Mouse (Mus musculus) forebrain, embryonic 12.5 days (tissue): Measurements from ENCODE around the gene Dip2c. TPM values are rescaled to one million over a fixed set of nuclear protein-coding genes. Genes with fewer than 3 reads are reported as not detected.

ENCODE experiments used
- ATAC-seq: fragments of 200-750 bp; cut with Nextera tagmentation; 2 replicates; pipeline ENCODE4 v1.8.0; 2017; ENCODE audit warnings: moderate TSS enrichment; ENCODE audit not compliant: low FRiP score
- H3K27ac ChIP-seq: fragments of 300-500 bp; sonication (generic); 2 replicates; pipeline ENCODE4 v1.5.1; 2016; ENCODE audit warnings: mild to moderate bottlenecking
- H3K27me3 ChIP-seq: fragments of 300-500 bp; sonication (generic); 2 replicates; pipeline ENCODE4 v1.6.1; 2016; ENCODE audit warnings: mild to moderate bottlenecking
- H3K36me3 ChIP-seq: fragments of 300-500 bp; sonication (generic); replicated peaks from 2 replicates; pipeline ENCODE4 v1.6.1; 2016; ENCODE audit warnings: mild to moderate bottlenecking
- H3K4me1 ChIP-seq: fragments of 300-500 bp; sonication (generic); 2 replicates; pipeline ENCODE4 v1.6.1; 2016
- H3K4me2 ChIP-seq: fragments of 300-500 bp; sonication (generic); 2 replicates; pipeline ENCODE4 v1.6.1; 2016; ENCODE audit warnings: mild to moderate bottlenecking, moderate library complexity
- H3K4me3 ChIP-seq: fragments of 300-500 bp; sonication (generic); replicated peaks from 2 replicates; pipeline ENCODE4 v1.5.1; 2016; ENCODE audit warnings: mild to moderate bottlenecking
- H3K9ac ChIP-seq: fragments of 300-500 bp; sonication (generic); 2 replicates; pipeline ENCODE4 v1.6.1; 2016; ENCODE audit warnings: mild to moderate bottlenecking
- H3K9me3 ChIP-seq: fragments of 300-500 bp; sonication (generic); 2 replicates; pipeline ENCODE4 v1.6.1; 2016
- WGBS: fragments of 180-500 bp; shearing (Covaris S2); methylation state at CpG from one replicate; pipeline ENCODE4 v1.1.7; 2016; 5-methylcytosine and 5-hydroxymethylcytosine counted together
- polyA plus RNA-seq: library from polyadenylated mRNA; unstranded; fragments of >200 nt; fragmentation: Nextera tagmentation; extraction: Ambion mirVana; gene quantifications from 2 replicates; pipeline ENCODE4 v1.2.1, GENCODE M21; 2016

Dip2c gene
- polyA plus RNA-seq, 1 experiment from 2014 or later, result 10.5 TPM

DNA sequence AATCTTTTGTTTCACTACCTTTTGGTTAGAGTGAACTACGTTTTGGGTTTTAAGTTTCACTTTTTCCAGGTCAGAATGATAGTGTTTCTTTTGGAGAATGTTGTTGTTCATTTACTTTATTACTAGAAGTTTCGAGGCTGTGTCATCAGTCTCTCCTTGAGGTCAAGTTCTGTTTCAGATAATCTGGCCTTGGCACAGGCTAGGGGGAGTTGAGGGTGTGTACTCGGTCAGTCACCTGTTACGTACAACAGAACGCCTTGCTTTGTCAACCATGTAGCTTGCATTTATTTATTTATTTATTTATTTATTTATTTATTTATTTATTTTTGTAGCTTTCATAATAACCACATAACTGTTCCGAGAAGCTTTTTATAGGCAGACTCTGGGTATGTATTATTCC, 20.0 kb downstream of the Dip2c start:
- Histone ChIP-seq H3K27ac (no peak overlapping the region), H3K4me1 (no peaks in the 10 kb centered on the region; the same call in 1 of the 2 replicates), H3K9ac (no peak overlapping the region), H3K27me3 (no peaks in the 10 kb centered on the region), H3K36me3 (no peaks in the 10 kb centered on the region), H3K4me3 (no peak overlapping the region), H3K4me2 (no peak overlapping the region), H3K9me3 (no peaks in the 10 kb centered on the region)
- no peak for ATAC-seq
- 91% methylated on average over 6 of the region's 6 CpGs for whole genome bisulfite sequencing

DNA sequence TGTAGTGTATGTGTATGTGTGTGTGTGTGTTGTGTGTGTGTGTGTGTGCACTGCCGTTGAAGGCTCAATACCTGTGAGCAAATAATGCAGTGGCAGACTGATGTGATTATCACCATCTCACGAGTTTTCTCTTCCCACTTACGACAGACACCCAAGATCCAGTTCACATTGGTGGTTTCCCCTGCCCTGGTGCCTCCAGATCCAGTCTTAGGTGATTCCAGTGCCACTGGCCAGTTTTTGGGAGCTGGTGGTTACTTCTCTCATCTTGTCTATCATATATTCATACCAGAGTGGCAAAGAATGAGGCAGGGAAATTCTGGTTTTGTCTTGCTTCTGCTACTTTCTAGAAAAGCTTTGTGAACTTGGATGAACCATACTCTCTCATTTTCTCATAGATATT, 20.9 kb downstream of the Dip2c start:
- H3K27me3 ChIP-seq, result no peaks in the 10 kb centered on the region
- no peaks in the 10 kb centered on the region for H3K9me3 ChIP-seq
- no peaks in the 10 kb centered on the region for H3K36me3 ChIP-seq
- no peaks in the 10 kb centered on the region; the same call in 1 of the 2 replicates for H3K4me1 ChIP-seq
- H3K9ac ChIP-seq, result no peak overlapping the region
- no peak overlapping the region for H3K4me3 ChIP-seq
- ATAC-seq, result no peak
- WGBS, result 92% methylated on average over 3 of the region's 3 CpGs
- no peak overlapping the region for H3K4me2 ChIP-seq
- no peak overlapping the region for H3K27ac ChIP-seq

DNA sequence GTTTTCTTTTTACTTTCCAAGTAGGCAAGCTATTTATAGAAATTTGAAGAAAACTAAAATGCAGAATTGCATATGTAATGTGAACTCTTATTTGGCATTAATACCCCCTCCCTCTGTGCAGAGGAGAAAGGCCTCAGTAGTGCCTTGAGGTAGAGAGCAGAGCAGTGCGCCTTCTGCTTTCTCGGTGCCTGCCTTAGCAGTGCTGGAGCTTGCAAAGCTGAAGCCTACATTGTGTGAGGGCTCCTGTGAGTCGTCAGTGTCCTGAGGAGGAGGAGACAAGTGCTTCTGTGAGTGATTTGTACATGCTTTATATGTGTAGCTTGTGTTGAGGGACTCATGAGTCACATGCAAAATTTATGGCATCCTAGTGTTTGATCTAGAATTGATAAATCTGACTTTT, 21.4 kb downstream of the Dip2c start:
- Histone ChIP-seq H3K4me3 (no peak overlapping the region), H3K36me3 (no peaks in the 10 kb centered on the region), H3K27ac (no peak overlapping the region), H3K9ac (no peak overlapping the region), H3K4me1 (no peaks in the 10 kb centered on the region; the same call in 1 of the 2 replicates), H3K27me3 (no peaks in the 10 kb centered on the region), H3K4me2 (no peak overlapping the region), H3K9me3 (no peaks in the 10 kb centered on the region)
- 60% methylated on average over 3 of the region's 3 CpGs for WGBS
- no peak for ATAC-seq

- WGBS, result 57% methylated on average over 2 of the region's 2 CpGs
- ATAC-seq, result no peak
These were observed 23.3 kb downstream of the Dip2c start for GRCm38 (mm10) chr13:9299657-9300056.

GRCm38 (mm10) chr13:9308863-9309262, 32.5 kb downstream of the Dip2c start:
- Histone ChIP-seq H3K27ac (0 out of 2 replicates have a peak overlapping the region, but pooled peaks have one; percentile 8), H3K36me3 (no peaks in the 10 kb centered on the region), H3K27me3 (no peaks in the 10 kb centered on the region), H3K4me3 (no peak overlapping the region), H3K9ac (no peak overlapping the region), H3K9me3 (no peaks in the 10 kb centered on the region), H3K4me1 (peaks cover 6% of the 10 kb centered on the region), H3K4me2 (no peak overlapping the region)
- WGBS, result 43% methylated on average over 6 of the region's 6 CpGs
- no peak for ATAC-seq

More at GRCm38 (mm10) chr13:9299657-9300056, 23.3 kb downstream of the Dip2c start:
- H3K9me3 ChIP-seq, result no peaks in the 10 kb centered on the region
- H3K4me1 ChIP-seq, result no peaks in the 10 kb centered on the region; the same call in 1 of the 2 replicates
- no peaks in the 10 kb centered on the region for H3K27me3 ChIP-seq
- no peak overlapping the region for H3K9ac ChIP-seq
- no peak overlapping the region for H3K4me2 ChIP-seq
- no peak overlapping the region for H3K27ac ChIP-seq
- no peak overlapping the region for H3K4me3 ChIP-seq
- H3K36me3 ChIP-seq, result no peaks in the 10 kb centered on the region

GRCm38 (mm10) chr13:9310806-9311205, 34.5 kb downstream of the Dip2c start:
- Histone ChIP-seq H3K27ac (no peak overlapping the region), H3K9me3 (no peaks in the 10 kb centered on the region), H3K27me3 (no peaks in the 10 kb centered on the region), H3K4me1 (peaks cover 18% of the 10 kb centered on the region), H3K4me2 (no peak overlapping the region), H3K4me3 (no peak overlapping the region), H3K36me3 (no peaks in the 10 kb centered on the region), H3K9ac (no peak overlapping the region)
- ATAC-seq, result no peak
- 79% methylated on average over 1 of the region's 1 CpGs for WGBS

DNA sequence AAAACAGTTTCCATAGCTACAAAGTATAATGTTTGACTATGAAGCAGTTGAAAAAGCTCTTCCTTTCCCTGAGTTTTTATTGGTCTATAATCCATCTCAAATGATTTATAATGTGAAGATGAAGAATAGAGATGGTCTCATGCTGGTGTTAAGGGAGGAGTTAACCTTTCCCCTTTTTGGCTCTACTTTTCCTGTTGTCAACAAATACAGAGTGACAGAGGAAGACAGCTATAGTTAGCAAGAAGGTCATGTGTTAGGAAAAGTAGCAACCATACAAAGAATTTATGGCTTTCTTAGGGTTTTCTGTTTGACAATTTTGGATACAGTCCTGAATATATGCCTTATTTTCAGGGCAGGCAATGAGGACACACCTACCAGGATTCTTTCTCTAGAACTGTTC, 36.6 kb downstream of the Dip2c start:
- no peak overlapping the region for H3K9ac ChIP-seq
- H3K4me1 ChIP-seq, result peaks cover 21% of the 10 kb centered on the region
- no peaks in the 10 kb centered on the region for H3K36me3 ChIP-seq
- no peak overlapping the region for H3K4me2 ChIP-seq
- no peak overlapping the region for H3K4me3 ChIP-seq
- no peak for ATAC-seq
- H3K27ac ChIP-seq, result no peak overlapping the region
- H3K27me3 ChIP-seq, result no peaks in the 10 kb centered on the region
- no peaks in the 10 kb centered on the region for H3K9me3 ChIP-seq

- no peak overlapping the region for H3K9ac ChIP-seq
- H3K4me1 ChIP-seq, result peaks cover 15% of the 10 kb centered on the region
- no peak overlapping the region for H3K4me3 ChIP-seq
- H3K27ac ChIP-seq, result no peak overlapping the region
- no peak for ATAC-seq
- H3K27me3 ChIP-seq, result no peaks in the 10 kb centered on the region
- 63% methylated on average over 2 of the region's 2 CpGs for WGBS
- H3K9me3 ChIP-seq, result no peaks in the 10 kb centered on the region
- H3K4me2 ChIP-seq, result no peak overlapping the region
- H3K36me3 ChIP-seq, result no peaks in the 10 kb centered on the region
These were observed 37.9 kb downstream of the Dip2c start for GRCm38 (mm10) chr13:9314099-9314712.

DNA sequence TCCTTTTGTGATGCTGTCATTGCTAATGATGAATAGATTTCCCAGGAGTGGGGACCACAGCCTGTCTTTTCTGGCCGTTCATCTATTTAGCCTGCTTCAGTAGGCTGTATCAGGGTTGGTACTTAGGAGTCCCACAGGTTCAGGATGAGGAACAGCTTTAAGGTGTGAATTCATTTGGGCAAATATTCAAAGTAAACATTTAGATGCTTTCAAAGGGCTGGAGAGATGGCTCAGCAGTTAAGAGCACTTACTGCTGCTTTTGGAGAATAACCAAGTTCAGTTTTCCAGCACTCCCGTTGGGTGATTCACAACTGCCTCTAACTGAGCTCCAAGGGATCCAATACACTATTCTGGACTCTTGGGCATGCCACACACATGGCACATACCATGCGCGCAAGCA, 38.4 kb downstream of the Dip2c start:
- H3K4me1 ChIP-seq, result peaks cover 15% of the 10 kb centered on the region

DNA sequence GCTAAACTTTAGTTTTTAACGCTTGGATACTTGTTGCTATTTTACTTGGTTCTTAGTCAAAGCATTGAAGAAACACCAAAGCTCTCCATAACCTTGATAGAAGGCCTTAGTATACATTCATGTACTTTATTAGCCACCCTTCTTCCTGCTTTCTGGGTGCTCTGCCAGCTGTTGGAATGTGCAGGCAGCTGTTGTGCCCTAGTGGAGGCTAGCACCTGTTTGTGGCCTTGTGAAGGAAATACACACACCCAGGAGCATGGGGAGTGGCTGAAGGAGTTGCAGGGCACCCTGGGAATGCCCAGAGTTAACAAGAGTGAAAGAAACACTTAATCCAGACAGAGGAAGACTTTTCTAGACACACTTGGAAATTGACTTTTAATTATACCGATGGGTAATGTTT, 43.4 kb downstream of the Dip2c start:
- WGBS, result 81% methylated on average over 2 of the region's 2 CpGs

More for the DNA sequence above, 38.4 kb downstream of the Dip2c start:
- Histone ChIP-seq H3K27me3 (no peaks in the 10 kb centered on the region), H3K36me3 (no peaks in the 10 kb centered on the region), H3K4me2 (no peak overlapping the region), H3K27ac (no peak overlapping the region), H3K4me3 (no peak overlapping the region), H3K9me3 (no peaks in the 10 kb centered on the region), H3K9ac (no peak overlapping the region)
- ATAC-seq, result no peak
- 69% methylated on average over 4 of the region's 4 CpGs for WGBS

GRCm38 (mm10) chr13:9325262-9325661, 48.9 kb downstream of the Dip2c start:
- Histone ChIP-seq H3K4me3 (no peak overlapping the region), H3K9ac (no peak overlapping the region), H3K36me3 (no peaks in the 10 kb centered on the region), H3K27me3 (no peaks in the 10 kb centered on the region), H3K4me1 (peaks cover 11% of the 10 kb centered on the region), H3K4me2 (no peak overlapping the region), H3K27ac (no peak overlapping the region), H3K9me3 (no peaks in the 10 kb centered on the region)
- ATAC-seq, result no peak
- 81% methylated on average over 1 of the region's 1 CpGs for WGBS

More for the DNA sequence above, 43.4 kb downstream of the Dip2c start:
- Histone ChIP-seq H3K4me2 (no peak overlapping the region), H3K27ac (no peak overlapping the region), H3K9ac (no peak overlapping the region), H3K36me3 (no peaks in the 10 kb centered on the region), H3K9me3 (no peaks in the 10 kb centered on the region), H3K4me3 (no peak overlapping the region), H3K27me3 (no peaks in the 10 kb centered on the region), H3K4me1 (peaks cover 5% of the 10 kb centered on the region)
- ATAC-seq, result no peak

GRCm38 (mm10) chr13:9329307-9329915, 53.1 kb downstream of the Dip2c start:
- Histone ChIP-seq H3K4me3 (no peak overlapping the region), H3K4me1 (peaks cover 11% of the 10 kb centered on the region), H3K4me2 (no peak overlapping the region), H3K27me3 (no peaks in the 10 kb centered on the region), H3K27ac (peak overlapping the region; percentile 33), H3K9ac (no peak overlapping the region), H3K9me3 (no peaks in the 10 kb centered on the region), H3K36me3 (no peaks in the 10 kb centered on the region)
- peak; percentile 73; the same call in 1 of the 2 replicates for ATAC-seq
- 52% methylated on average over 1 of the region's 1 CpGs for WGBS

DNA sequence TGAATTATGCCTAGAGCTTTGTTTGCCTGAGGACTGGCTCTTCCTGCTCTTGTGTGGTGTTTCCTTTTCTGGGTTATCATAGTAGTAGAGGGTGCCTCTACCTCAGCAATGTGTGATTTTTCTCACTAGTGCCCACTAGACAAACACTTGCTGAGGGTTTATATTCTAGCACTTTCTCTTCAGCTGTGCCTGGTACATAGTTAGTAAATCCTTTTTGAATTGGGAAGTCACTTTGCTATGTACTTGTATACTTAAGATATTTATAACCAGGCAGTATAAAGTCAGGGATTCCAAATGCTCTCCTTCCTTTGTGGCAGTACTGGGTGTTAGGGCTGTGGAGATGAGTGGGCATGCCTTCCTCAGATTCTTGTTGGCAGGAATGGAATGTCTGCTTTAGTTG, 56.9 kb downstream of the Dip2c start:
- Histone ChIP-seq H3K9ac (no peak overlapping the region), H3K9me3 (no peaks in the 10 kb centered on the region), H3K36me3 (no peaks in the 10 kb centered on the region), H3K27me3 (no peaks in the 10 kb centered on the region), H3K4me1 (peaks cover 11% of the 10 kb centered on the region), H3K4me2 (no peak overlapping the region), H3K27ac (no peak overlapping the region), H3K4me3 (no peak overlapping the region)
- ATAC-seq, result no peak
